Mouse (Mus musculus) frontal cortex, postnatal 36 days (tissue): Measurements from ENCODE around the gene Olfr248.
"Not testable (repeated sequence)": the region's sequence is repeated elsewhere in the genome, so short reads cannot be mapped to it uniquely, and the experiment has no call there.

Source experiments
- DNase-seq, 2 experiments: peaks; one replicate each; pipeline ENCODE4 v3.0.0; 2022; ENCODE audit warnings: low spot score in 2 of 2

Olfr248 gene

GRCm38 (mm10) chr1:174390746-174391145 lies at the start of gene Olfr248:
Gene Olfr248 (plus strand): TSS chr1:174391046.
- DNase-seq = no peak

DNA sequence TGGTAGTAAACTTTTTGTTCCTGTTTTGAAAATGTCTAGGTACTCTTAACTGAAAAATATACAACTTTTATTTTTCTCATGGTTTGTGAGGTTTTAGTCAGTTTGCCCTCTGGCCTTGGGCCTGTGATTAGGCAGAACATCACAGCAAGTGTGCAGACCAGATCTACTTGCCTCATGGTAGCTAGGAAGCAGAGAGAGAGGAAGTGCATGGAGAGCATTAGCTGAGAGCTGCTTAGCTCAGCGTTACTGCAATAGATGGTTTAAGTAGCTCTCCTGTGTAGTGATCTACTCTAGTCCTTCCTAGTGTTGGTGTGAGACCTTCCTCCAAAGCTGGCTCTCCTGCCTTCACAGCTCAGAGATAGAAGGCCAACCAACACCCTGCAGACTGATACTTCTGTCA lies 37.2 kb upstream of the Olfr248 start:
- not testable (repeated sequence) for DNase-seq

DNA sequence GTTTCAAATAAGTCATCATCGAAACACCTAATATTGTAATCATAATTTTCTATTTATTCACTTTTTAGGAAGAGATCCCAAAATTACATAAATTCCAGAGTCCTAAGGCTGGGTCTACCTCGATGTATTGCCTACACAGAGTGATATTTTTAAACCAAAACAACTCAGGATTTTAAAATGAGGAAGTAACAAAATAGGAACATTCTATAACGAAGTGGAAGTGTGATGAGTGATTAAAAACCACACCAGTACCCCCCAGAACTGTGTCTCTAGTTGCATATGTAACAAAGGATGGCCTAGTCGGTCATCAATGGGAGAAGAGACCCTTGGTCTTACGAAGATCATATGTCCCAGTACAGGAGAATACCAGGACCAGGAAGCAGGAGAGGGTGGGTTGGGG lies 36.2 kb upstream of the Olfr248 start:
- DNase-seq = no peak

DNA sequence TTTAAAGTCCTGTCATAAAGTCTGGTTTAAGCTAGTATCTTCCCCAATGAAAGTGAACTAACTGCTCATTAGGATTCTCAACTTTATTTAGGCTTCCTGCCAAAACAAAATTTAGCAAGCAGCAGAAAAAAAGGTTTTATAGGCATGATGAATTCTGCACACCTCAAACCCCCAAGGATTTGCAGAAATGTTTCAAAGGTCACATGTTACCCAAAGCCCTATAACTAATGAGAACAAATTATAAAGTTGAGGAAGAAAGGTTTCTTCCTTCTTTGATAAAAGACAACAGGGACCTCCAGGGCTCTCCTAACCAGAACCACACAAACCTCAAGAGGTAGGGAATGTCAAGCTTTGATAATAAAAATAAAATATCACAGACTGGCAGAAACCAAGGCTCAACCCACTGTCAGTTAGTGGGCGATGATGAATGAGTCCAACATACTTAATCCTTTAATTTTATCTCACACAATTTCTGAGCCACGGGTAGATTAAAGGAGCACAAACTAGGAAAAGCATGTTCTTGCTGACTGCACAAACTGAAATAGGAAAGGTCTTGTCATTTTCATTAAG lies 25.9 kb upstream of the Olfr248 start, which contains the start of gene Olfr417:
Gene Olfr417, plus strand, starts transcription at position 241 of the 570 bp plus-strand sequence.
- no peak for DNase-seq

- no peak for DNase-seq
Observed at GRCm38 (mm10) chr1:174373799-174374198, 17.0 kb upstream of the Olfr248 start.

DNA sequence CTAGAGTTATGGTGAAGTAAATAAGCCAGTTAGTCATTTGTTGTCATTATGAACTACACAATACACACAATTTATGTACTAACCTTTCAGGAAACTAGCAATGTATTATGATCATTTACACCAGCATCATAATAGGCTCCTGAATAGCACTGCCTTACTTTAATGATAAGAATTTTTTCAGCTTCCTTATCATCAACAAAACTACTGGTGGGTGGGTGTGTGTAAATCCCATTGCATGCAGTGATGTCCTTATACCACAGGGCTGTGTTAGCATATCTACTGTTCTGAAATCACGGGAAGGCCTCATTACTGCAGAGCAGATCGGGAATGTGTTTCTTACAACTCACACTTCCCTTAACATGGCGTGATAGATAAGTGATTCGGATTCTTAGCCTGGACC lies 32.1 kb downstream of the Olfr248 start:
- DNase-seq = no peak

GRCm38 (mm10) chr1:174423764-174424163 lies 32.9 kb downstream of the Olfr248 start, which contains the start of gene Olfr414:
Gene Olfr414 (plus strand): TSS chr1:174424064.
- no peak for DNase-seq

- DNase-seq = no peak
Observed at GRCm38 (mm10) chr1:174426180-174426986, 35.5 kb downstream of the Olfr248 start.

- no peak for DNase-seq
Observed at GRCm38 (mm10) chr1:174427402-174427801, 36.6 kb downstream of the Olfr248 start.

GRCm38 (mm10) chr1:174428407-174428806 lies 37.6 kb downstream of the Olfr248 start:
- no peak for DNase-seq

GRCm38 (mm10) chr1:174434121-174434520 lies 43.3 kb downstream of the Olfr248 start:
- DNase-seq = no peak
